Mouse (Mus musculus) kidney, embryonic 15.5 days (tissue): ENCODE results near the gene Olfr115. TPM values are rescaled to one million over a fixed set of nuclear protein-coding genes. Genes with fewer than 3 reads are reported as not detected.

Experiments used
- ATAC-seq: fragments of 200-750 bp; cut with Nextera tagmentation; replicated peaks from 2 replicates; pipeline ENCODE4 v1.8.0; 2017; ENCODE audit warnings: moderate TSS enrichment; ENCODE audit not compliant: low FRiP score
- H3K27ac ChIP-seq: fragments of 300-500 bp; sonication (generic); 2 replicates; pipeline ENCODE4 v1.5.1; 2015; ENCODE audit warnings: mild to moderate bottlenecking, inconsistent platforms
- H3K27me3 ChIP-seq: fragments of 300-500 bp; sonication (generic); 2 replicates; pipeline ENCODE4 v1.6.1; 2015; ENCODE audit warnings: inconsistent platforms
- H3K36me3 ChIP-seq: fragments of 300-500 bp; sonication (generic); 2 replicates; pipeline ENCODE4 v1.6.1; 2015; ENCODE audit warnings: inconsistent platforms
- H3K4me1 ChIP-seq: fragments of 300-500 bp; sonication (generic); 2 replicates; pipeline ENCODE4 v1.6.1; 2015; ENCODE audit warnings: inconsistent platforms
- H3K4me2 ChIP-seq: fragments of 300-500 bp; sonication (generic); 2 replicates; pipeline ENCODE4 v1.6.1; 2015; ENCODE audit warnings: moderate library complexity, mild to moderate bottlenecking, inconsistent platforms
- H3K4me3 ChIP-seq: fragments of 300-500 bp; sonication (generic); replicated peaks from 2 replicates; pipeline ENCODE4 v1.5.1; 2015; ENCODE audit warnings: mild to moderate bottlenecking, inconsistent platforms
- H3K9ac ChIP-seq: fragments of 300-500 bp; sonication (generic); 2 replicates; pipeline ENCODE4 v1.6.1; 2015; ENCODE audit warnings: mild to moderate bottlenecking, inconsistent platforms
- H3K9me3 ChIP-seq: fragments of 300-500 bp; sonication (generic); replicated peaks from 2 replicates; pipeline ENCODE4 v1.6.1; 2016; ENCODE audit warnings: inconsistent platforms
- WGBS: fragments of 180-500 bp; shearing (Covaris S2); methylation state at CpG from one replicate; pipeline ENCODE4 v1.1.7; 2015; ENCODE audit warnings: mixed read lengths; 5-methylcytosine and 5-hydroxymethylcytosine counted together
- polyA plus RNA-seq: library from polyadenylated mRNA; unstranded; fragments of >200 nt; fragmentation: Nextera tagmentation; extraction: Ambion mirVana; gene quantifications from 2 replicates; pipeline ENCODE4 v1.2.1, GENCODE M21; 2015

Gene Olfr115
- not detected in 2 replicates for polyA plus RNA-seq

DNA sequence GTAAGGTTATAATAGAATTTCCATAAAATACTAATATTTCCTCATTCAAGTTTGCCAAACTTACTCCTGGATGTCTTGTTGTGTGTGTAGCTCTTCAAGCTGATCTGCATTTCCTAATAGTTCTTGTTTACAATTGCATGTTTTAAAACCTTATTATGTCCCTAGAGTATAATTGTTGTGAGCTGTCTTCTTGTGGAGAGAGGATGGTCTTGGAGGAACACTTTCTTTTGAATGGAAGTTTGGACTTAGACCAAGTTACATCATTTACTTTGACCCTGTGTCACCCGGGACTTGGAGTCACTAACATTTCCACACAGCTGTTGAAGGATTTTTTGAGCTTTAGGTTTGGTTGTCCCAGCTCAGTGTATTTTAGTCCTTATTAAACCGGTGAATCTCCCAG, at the start of gene Olfr115, which contains the start of gene Olfr116:
Olfr115 (minus strand) TSS at position 101 of the 400 bp plus-strand sequence.
Olfr116 (minus strand) TSS at position 191 of the 400 bp plus-strand sequence.
- Histone ChIP-seq H3K27ac (no peak within 1 kb of the TSS), H3K4me2 (no peak within 1 kb of the TSS), H3K9me3 (0 out of 2 replicates have a peak, but pooled peaks cover 4% of the 10 kb centered on the region), H3K36me3 (no peaks in the 10 kb centered on the region), H3K4me3 (no peak within 1 kb of the TSS), H3K4me1 (no peaks in the 10 kb centered on the region), H3K27me3 (no peaks in the 10 kb centered on the region), H3K9ac (no peak within 1 kb of the TSS)
- WGBS = 78% methylated on average over 2 of the region's 2 CpGs
- ATAC-seq = no peak

GRCm38 (mm10) chr17:37666688-37667087, 39.8 kb upstream of the Olfr115 start, which contains the start of gene Olfr118:
Gene Olfr118, plus strand, starts transcription at chr17:37666988.
- Histone ChIP-seq H3K9ac (no peak within 1 kb of the TSS), H3K4me3 (no peak within 1 kb of the TSS), H3K27ac (no peak within 1 kb of the TSS), H3K9me3 (no peaks in the 10 kb centered on the region), H3K4me2 (no peak within 1 kb of the TSS), H3K27me3 (no peaks in the 10 kb centered on the region), H3K36me3 (no peaks in the 10 kb centered on the region), H3K4me1 (no peaks in the 10 kb centered on the region)
- no peak for ATAC-seq
- 64% methylated on average over 2 of the region's 2 CpGs for WGBS

DNA sequence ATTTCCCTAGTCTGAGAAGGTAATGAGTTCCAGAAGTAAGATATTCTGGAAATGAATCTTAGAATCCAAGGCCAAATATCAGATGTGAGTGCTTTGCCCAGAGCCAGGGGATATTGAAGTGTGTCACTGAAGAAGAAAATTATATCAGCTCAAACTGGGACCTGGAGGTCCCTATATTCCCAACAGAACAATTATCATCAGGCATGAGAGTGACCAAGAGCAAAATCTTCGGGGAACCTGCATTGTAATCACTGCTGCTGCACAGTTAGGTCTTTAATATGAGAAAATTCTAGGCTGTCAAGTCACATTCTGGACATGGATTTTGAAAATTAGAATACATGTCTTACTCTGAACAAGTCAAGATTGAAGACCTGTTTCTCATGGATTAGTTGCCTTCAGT, 36.8 kb upstream of the Olfr115 start, which contains the start of gene Olfr117:
Olfr117 (minus strand) TSS at position 101 of the 400 bp plus-strand sequence.
- WGBS = 67% methylated on average over 1 of the region's 1 CpGs
- Histone ChIP-seq H3K36me3 (no peaks in the 10 kb centered on the region), H3K4me1 (no peaks in the 10 kb centered on the region), H3K27ac (no peak within 1 kb of the TSS), H3K4me3 (no peak within 1 kb of the TSS), H3K9ac (no peak within 1 kb of the TSS), H3K4me2 (no peak within 1 kb of the TSS), H3K9me3 (no peaks in the 10 kb centered on the region), H3K27me3 (no peaks in the 10 kb centered on the region)
- no peak for ATAC-seq

GRCm38 (mm10) chr17:37592643-37593042, 34.3 kb downstream of the Olfr115 start, which contains the start of gene Olfr114:
Gene Olfr114, minus strand, starts transcription at chr17:37592743.
- no peak for ATAC-seq
- Histone ChIP-seq H3K9ac (no peak within 1 kb of the TSS), H3K4me1 (no peaks in the 10 kb centered on the region), H3K27me3 (no peaks in the 10 kb centered on the region), H3K27ac (no peak within 1 kb of the TSS), H3K9me3 (no peaks in the 10 kb centered on the region), H3K36me3 (no peaks in the 10 kb centered on the region), H3K4me3 (no peak within 1 kb of the TSS), H3K4me2 (no peak within 1 kb of the TSS)

DNA sequence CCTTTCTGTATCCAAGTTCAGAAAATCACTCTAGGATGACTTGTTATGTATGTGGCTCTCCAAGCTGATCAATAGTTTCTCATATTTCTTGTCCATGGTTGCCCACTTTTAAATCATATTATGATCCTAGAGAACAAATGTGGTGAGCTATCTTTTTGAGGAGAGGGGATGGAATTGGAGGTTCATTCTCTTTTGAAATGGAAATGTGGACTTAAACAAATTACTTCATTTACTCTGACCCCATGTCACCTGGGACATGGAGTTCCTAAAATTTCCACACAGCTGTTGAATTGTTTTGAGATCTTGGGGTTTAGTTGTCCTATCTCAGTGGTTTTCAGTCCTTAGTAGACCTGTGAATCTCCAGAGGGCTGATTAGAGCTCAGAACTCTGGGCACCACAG, 49.3 kb downstream of the Olfr115 start, which contains the start of gene Olfr113:
Olfr113 (minus strand) TSS at position 101 of the 400 bp plus-strand sequence.
- H3K4me2 ChIP-seq = no peak within 1 kb of the TSS
- H3K27ac ChIP-seq = no peak within 1 kb of the TSS
- ATAC-seq = no peak
- H3K9ac ChIP-seq = no peak within 1 kb of the TSS
- H3K27me3 ChIP-seq = no peaks in the 10 kb centered on the region
- H3K36me3 ChIP-seq = no peaks in the 10 kb centered on the region
- H3K4me1 ChIP-seq = no peaks in the 10 kb centered on the region
- H3K9me3 ChIP-seq = no peaks in the 10 kb centered on the region
- no peak within 1 kb of the TSS for H3K4me3 ChIP-seq

- H3K4me1 ChIP-seq = no peaks in the 10 kb centered on the region
- H3K4me3 ChIP-seq = no peak within 1 kb of the TSS
- no peak for ATAC-seq
- H3K9ac ChIP-seq = no peak within 1 kb of the TSS
- H3K9me3 ChIP-seq = no peaks in the 10 kb centered on the region
- H3K27me3 ChIP-seq = no peaks in the 10 kb centered on the region
- H3K4me2 ChIP-seq = no peak within 1 kb of the TSS
- no peak within 1 kb of the TSS for H3K27ac ChIP-seq
- no peaks in the 10 kb centered on the region for H3K36me3 ChIP-seq
These were observed 57.6 kb downstream of the Olfr115 start, which contains the start of gene Olfr112 for GRCm38 (mm10) chr17:37569351-37569750. Gene Olfr112, minus strand, starts transcription at chr17:37569451.

Other genes starting within 250 kb of the Olfr115 start
- gene Olfr105-ps, start 248.1 kb downstream of the Olfr115 start, polyA plus RNA-seq = not detected in 2 replicates
- gene Olfr106-ps, start 236.7 kb downstream of the Olfr115 start, polyA plus RNA-seq = not detected in 2 replicates
- gene Olfr107, start 227.9 kb downstream of the Olfr115 start, polyA plus RNA-seq = not detected in 2 replicates
- gene Olfr108, start 181.6 kb downstream of the Olfr115 start, polyA plus RNA-seq = not detected in 2 replicates
- not detected in 2 replicates for gene Olfr109, start 168.2 kb downstream of the Olfr115 start, polyA plus RNA-seq
- not detected in 2 replicates for gene H2-M2, start 143.6 kb downstream of the Olfr115 start, polyA plus RNA-seq
- not detected in 2 replicates for gene Olfr110, start 134.6 kb downstream of the Olfr115 start, polyA plus RNA-seq
- not detected in 2 replicates for gene Olfr111, start 119.1 kb downstream of the Olfr115 start, polyA plus RNA-seq
- not detected in 2 replicates for gene Olfr112, start 57.7 kb downstream of the Olfr115 start, polyA plus RNA-seq
- gene Olfr113, start 49.4 kb downstream of the Olfr115 start, polyA plus RNA-seq = not detected in 2 replicates
- not detected in 2 replicates for gene Olfr114, start 34.4 kb downstream of the Olfr115 start, polyA plus RNA-seq
- not detected in 2 replicates for gene Olfr116, start 90 bp upstream of the Olfr115 start, polyA plus RNA-seq
- not detected in 2 replicates for gene Olfr117, start 36.7 kb upstream of the Olfr115 start, polyA plus RNA-seq
- not detected in 2 replicates for gene Olfr118, start 39.9 kb upstream of the Olfr115 start, polyA plus RNA-seq
- gene Olfr119, start 69.5 kb upstream of the Olfr115 start, polyA plus RNA-seq = not detected in 2 replicates
- gene Olfr120, start 94.7 kb upstream of the Olfr115 start, polyA plus RNA-seq = not detected in 2 replicates
- gene Olfr121, start 121.7 kb upstream of the Olfr115 start, polyA plus RNA-seq = not detected in 2 replicates
- gene Olfr122, start 141.5 kb upstream of the Olfr115 start, polyA plus RNA-seq = not detected in 2 replicates
- gene Olfr123, start 166.4 kb upstream of the Olfr115 start, polyA plus RNA-seq = not detected in 2 replicates
- gene Olfr124, start 172.8 kb upstream of the Olfr115 start, polyA plus RNA-seq = not detected in 2 replicates
- not detected in 2 replicates for gene Olfr125, start 205.8 kb upstream of the Olfr115 start, polyA plus RNA-seq
- not detected in 2 replicates for gene Olfr126, start 220.4 kb upstream of the Olfr115 start, polyA plus RNA-seq